Mouse (Mus musculus) right cerebral cortex, postnatal 4 days (tissue): ENCODE results near the gene Skor1.

Experiments used
- DNase-seq: peaks from one replicate; pipeline ENCODE4 v3.0.0-alpha.2; 2022

Skor1 gene

GRCm38 (mm10) chr9:63147786-63148409 is 863 bp downstream of the Skor1 start:
- no peak for DNase-seq

- no peak for DNase-seq
These were observed 1.5 kb downstream of the Skor1 start for GRCm38 (mm10) chr9:63147296-63147695.

- DNase-seq, result no peak
These were observed 1.9 kb downstream of the Skor1 start for GRCm38 (mm10) chr9:63146856-63147274.

- no peak for DNase-seq
These were observed 2.5 kb downstream of the Skor1 start for GRCm38 (mm10) chr9:63146126-63146855.

- no peak for DNase-seq
These were observed 3.3 kb downstream of the Skor1 start for GRCm38 (mm10) chr9:63145249-63146125.

GRCm38 (mm10) chr9:63144502-63145248 is 4.1 kb downstream of the Skor1 start:
- no peak for DNase-seq

- DNase-seq, result no peak
These were observed 4.9 kb downstream of the Skor1 start for GRCm38 (mm10) chr9:63143641-63144501.

- DNase-seq, result no peak
These were observed 5.5 kb downstream of the Skor1 start for GRCm38 (mm10) chr9:63143227-63143626.

GRCm38 (mm10) chr9:63142335-63143036 is 6.3 kb downstream of the Skor1 start:
- DNase-seq, result no peak

- no peak for DNase-seq
These were observed 7.0 kb downstream of the Skor1 start for GRCm38 (mm10) chr9:63141641-63142334.

GRCm38 (mm10) chr9:63140211-63140610 is 8.6 kb downstream of the Skor1 start:
- no peak for DNase-seq

GRCm38 (mm10) chr9:63139661-63140060 is 9.1 kb downstream of the Skor1 start:
- DNase-seq, result no peak

GRCm38 (mm10) chr9:63138481-63138967 is 10.2 kb downstream of the Skor1 start:
- DNase-seq, result no peak

GRCm38 (mm10) chr9:63137615-63137915 is 11.2 kb downstream of the Skor1 start:
- DNase-seq, result no peak

GRCm38 (mm10) chr9:63136756-63137614 is 11.8 kb downstream of the Skor1 start:
- DNase-seq, result no peak

GRCm38 (mm10) chr9:63136241-63136640 is 12.5 kb downstream of the Skor1 start:
- DNase-seq, result no peak

- peak; percentile 61 for DNase-seq
These were observed 13.0 kb downstream of the Skor1 start for GRCm38 (mm10) chr9:63135801-63136200.

- no peak for DNase-seq
These were observed 13.4 kb downstream of the Skor1 start for GRCm38 (mm10) chr9:63135356-63135755.

- DNase-seq, result no peak
These were observed 15.1 kb downstream of the Skor1 start for GRCm38 (mm10) chr9:63133659-63134058.
